Mouse (Mus musculus): ENCODE results near the gene Cyp20a1.

The Cyp20a1 gene

GRCm38 (mm10) chr1:60342808-60343629 is at the start of gene Cyp20a1:
Gene Cyp20a1, plus strand, starts transcription at chr1:60343323.
- peak; percentile 66 for DNase-seq (ENCODE audit: low read depth, low spot score)

DNA sequence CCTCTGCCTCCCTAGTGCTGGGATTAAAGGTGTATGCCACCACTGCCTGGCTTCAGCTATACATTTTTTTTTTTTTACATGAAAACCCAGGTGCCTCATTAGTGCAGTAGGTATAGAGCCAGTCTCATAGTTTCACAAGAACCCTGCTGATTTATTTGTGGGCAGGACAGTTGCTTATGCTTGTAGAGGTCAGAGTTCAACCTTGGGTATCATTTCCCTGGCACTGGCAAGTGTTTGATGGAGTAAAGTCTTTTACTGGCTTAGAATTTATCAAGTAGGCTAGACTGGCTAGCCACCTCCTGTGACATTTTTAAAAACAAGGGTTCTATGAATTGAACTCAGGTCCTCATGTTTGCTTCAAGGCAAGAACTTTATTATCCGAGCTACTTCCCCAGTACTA is 49.2 kb upstream of the Cyp20a1 start:
- DNase-seq (ENCODE audit: low read depth, low spot score) = no peak

GRCm38 (mm10) chr1:60343630-60344455 is 720 bp downstream of the Cyp20a1 start:
- DNase-seq (ENCODE audit: low read depth, low spot score) = peak; percentile 13

GRCm38 (mm10) chr1:60344670-60345069 is 1.5 kb downstream of the Cyp20a1 start:
- DNase-seq (ENCODE audit: low read depth, low spot score) = no peak

DNA sequence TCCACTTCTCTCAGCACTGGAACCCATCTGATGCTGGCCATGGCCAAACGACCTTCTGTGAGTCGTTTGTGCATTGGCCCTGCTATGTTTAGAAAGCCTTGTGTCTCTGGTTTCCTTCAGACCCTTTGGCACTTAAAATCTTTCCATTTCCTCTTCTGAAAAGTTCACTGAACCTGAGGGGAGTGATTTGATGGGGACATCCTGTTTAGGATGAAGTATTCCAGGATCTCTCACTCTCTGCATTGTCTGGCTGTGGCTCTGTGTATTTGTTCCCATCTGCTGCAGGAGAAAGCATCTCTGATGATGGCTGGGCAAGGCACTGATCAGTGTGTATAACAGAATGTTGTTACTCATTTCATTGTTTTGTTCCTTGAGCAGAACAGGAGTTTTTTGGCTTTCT is 2.6 kb downstream of the Cyp20a1 start:
- DNase-seq (ENCODE audit: low read depth, low spot score) = no peak

DNA sequence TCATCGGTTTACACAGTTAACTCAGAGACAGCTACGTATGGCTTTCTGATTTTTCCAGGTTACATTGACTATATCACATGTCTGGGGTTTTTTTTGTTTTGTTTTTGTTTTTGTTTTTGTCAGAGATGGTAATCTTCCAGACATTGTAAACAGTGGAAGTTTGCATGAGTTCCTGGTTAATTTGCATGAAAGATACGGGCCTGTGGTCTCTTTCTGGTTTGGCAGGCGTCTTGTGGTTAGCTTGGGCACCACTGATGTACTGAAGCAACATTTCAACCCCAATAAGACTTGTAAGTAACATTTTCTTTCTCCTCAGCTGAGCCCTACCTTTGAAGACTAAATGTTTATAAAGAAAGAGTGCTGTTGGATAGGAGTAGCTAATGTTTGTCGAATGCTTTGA is 9.7 kb downstream of the Cyp20a1 start:
- DNase-seq (ENCODE audit: low read depth, low spot score) = no peak

DNA sequence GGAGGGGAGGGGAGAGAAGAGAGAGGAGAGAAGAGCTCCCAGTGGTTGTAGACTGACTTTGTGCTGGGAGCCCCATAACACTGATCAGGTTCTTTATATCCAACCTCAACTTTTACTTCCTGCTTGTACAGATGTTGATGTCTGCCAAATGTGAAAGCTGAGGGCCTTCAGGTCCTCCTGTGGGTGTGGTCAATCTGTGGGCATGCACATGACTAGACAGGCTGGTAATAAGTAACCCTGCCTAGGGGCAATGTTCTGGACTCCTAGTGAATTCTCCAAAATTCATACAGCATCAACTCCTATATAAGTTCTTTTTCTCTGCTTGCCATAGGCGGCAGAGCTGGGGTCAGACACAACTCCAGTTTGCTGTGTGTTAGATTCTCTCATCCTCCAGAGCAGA is 18.5 kb downstream of the Cyp20a1 start:
- no peak for DNase-seq (ENCODE audit: low read depth, low spot score)

DNA sequence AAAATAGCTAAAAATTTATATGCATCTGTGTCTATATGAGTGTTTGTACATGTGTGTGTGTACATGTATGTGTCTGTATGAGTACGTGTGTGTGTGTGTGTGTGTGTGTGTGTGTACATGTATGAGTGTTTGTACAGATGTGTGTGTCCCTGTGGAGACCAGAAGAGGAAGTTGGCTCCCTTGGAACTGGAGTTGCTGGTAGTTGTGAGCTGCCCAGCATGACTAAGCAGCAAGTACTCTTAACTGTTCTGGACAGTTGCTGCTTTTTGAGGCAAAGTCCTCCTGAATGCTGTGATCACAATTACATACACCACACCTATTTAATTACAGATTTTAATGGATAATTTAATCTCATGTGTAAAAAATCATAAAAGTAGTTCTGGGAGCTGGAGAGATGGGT is 33.4 kb downstream of the Cyp20a1 start:
- DNase-seq (ENCODE audit: low read depth, low spot score) = no peak

DNA sequence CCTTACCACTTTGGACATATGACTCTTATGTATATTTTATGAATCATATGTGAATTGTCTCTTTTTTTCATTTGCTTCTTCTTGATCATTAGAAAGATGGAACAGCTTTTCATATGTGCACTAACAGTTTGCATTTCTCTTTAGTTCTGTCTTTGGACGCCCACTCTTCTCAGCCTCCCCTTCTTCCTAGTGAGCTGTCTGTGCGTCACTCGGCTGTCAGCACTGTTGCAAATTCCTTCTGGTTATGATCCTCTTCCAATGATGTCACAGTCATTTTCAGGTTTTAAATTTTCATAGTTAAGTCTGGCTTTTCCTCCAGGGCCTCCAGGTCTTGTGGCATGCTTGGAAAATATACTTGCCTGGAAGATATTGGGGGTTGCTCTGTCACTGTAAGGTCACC is 38.8 kb downstream of the Cyp20a1 start:
- no peak for DNase-seq (ENCODE audit: low read depth, low spot score)

- DNase-seq (ENCODE audit: low read depth, low spot score) = no peak
Observed at GRCm38 (mm10) chr1:60404848-60405247, 61.7 kb downstream of the Cyp20a1 start.

DNA sequence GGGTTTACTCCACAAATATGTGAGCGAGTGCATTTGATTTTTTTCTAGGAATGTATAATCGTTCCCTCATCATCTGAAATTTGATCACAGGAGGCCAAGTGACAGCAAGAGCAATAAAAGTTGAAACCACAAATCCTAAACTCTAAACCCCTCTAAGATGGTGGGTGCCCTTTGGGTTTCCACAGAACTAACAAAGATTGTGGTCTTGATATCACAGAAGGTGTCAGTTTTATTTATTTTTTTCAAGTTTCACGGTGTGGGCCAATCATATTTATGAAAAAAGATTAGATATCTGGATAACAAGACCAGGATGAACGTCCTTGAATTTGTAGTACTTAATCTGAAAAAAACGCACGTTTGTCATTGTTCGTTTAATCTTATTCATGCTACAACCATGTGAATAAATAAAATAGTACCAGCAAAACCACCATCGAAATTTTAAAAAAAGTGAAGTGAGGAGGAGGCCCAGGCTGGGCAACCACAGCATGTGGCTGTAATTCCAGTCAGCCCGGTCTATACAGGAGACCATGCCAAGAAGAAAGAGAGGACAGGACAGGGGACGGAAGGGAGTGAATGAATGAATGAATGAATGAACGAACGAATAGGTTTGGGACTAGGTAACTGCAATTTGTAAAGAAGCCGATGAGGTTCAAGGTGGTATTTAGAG is 65.5 kb downstream of the Cyp20a1 start:
- DNase-seq (ENCODE audit: low read depth, low spot score) = no peak

DNA sequence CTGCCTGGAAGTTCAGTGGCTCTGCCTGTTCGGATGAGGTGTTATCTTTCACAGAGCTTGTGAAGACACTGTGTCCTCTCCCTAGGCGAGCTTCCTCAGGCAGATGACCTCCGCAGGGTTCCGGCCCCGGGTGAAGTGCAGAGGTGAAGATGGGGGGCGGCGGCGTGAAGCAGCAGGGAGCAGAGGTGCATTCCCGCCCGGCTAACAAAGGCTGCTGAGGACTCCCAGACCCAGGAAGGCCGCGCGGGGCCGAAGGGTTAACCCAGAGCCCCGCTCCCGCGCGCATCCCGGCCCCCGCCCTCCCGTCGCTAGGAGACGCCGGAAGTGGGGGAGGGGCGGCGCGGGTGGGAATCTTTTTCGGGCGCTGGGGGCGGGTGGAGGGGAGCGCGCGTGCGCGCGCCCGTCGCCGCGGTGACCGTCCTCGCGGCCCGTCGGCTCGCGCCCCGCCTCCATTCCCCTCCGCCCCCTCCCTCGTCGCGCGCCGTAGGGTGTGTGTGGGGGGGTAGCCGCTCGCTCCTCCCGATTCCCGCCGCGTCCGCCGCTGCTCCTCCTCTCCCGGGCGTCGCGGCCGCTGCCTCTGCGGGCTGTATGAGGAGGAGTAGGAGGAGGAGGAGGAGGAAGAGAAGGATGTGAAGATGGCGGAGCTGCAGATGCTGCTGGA is 66.2 kb downstream of the Cyp20a1 start, which contains the start of gene Abi2:
TSS of gene Abi2 (plus strand) at position 452 of the 661 bp plus-strand sequence.
- peak; percentile 26 for DNase-seq (ENCODE audit: low read depth, low spot score)

DNA sequence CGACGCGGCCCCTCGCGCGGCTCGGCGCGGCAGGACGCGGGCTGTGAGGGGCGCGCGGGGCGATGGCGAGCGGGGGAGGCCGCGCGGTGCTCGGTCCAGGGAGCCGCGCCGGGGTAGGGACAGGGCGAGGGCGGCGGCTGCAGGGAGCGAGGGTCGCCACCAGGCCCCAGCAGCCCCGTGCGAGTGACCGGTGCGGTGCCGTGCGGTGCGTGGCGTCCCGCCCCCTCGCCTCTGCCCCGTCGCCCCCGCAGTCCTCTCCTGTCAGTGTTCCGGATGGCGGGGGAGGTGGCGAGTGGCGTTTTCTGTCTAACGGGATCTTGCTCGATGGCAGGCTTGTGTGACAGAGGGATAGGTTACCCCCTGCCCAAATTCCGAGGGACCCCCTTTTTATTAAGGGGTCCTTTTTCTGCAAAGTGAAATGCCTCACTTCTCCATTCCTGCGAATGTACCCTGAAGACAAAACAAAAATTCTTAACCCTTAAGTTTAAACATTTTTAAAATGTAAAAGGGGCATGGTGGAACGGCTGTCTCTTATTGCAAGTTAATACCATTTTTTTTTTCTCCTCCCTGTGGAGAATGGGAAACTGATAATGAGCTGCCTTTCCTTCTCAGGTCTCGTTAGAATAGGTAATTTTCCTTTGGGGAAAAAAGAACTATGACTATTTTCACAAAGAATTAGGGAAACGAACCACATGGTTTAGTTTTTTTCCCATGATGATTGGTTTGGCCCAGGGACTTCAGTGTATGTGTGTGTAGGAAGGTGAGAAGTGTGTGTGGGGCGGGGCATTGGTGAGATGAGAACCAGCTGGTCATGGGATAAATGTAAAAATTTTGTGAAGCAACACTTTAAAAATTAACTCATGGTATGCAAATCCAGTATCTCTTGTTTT is 67.0 kb downstream of the Cyp20a1 start:
- DNase-seq (ENCODE audit: low read depth, low spot score) = no peak

DNA sequence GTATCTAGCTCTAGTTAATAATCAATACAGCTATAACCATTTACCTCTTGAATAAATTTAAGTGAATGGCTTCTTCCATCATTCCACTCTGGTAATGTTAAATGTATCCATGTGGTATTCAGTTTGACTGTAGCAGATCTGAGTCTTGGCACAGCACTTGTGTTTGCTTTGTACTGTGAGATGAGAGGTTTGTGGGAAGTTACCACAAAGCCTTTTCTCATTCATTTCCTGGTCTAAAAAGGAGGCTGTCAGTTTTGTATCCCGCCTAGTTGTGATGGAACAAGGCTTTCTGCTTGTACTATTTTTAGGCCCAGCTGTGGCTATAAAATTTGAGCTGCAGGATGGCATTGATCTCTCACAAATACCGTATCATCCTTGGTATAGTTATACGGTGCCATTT is 73.6 kb downstream of the Cyp20a1 start:
- DNase-seq (ENCODE audit: low read depth, low spot score) = no peak

GRCm38 (mm10) chr1:60423882-60424281 is 80.8 kb downstream of the Cyp20a1 start:
- no peak for DNase-seq (ENCODE audit: low read depth, low spot score)

- no peak for DNase-seq (ENCODE audit: low read depth, low spot score)
Observed at GRCm38 (mm10) chr1:60428341-60428740, 85.2 kb downstream of the Cyp20a1 start.

DNA sequence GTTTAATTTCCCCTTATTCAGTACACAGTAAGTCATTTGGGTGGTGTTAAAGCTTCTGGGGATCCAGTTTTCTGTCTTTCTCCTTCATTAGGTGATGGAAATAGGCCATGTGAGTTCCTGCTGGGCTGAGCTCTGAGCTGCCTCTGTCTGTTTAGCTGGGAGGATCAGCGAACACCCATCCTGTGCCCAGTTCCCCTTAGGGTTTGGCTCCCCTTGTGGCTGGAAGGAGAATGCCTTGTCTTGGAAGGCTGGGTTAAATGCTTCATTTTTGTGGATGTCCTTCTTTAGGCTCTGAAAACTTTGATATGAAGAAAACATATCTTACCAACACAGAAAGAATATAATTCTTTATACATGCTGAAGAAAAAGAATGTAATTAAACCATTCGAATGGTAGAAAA is 85.8 kb downstream of the Cyp20a1 start:
- no peak for DNase-seq (ENCODE audit: low read depth, low spot score)

GRCm38 (mm10) chr1:60431531-60431930 is 88.4 kb downstream of the Cyp20a1 start:
- DNase-seq (ENCODE audit: low read depth, low spot score) = no peak

GRCm38 (mm10) chr1:60432497-60432896 is 89.4 kb downstream of the Cyp20a1 start:
- DNase-seq (ENCODE audit: low read depth, low spot score) = no peak
